Mouse (Mus musculus) MEL (cell line): ENCODE measurements around the gene Sptlc2.

Source experiments
- EP300 ChIP-seq, 2 experiments: IDR thresholded peaks; 2 replicates each; pipeline ENCODE4 v1.6.1; 2011; ENCODE audit warnings: improper control_type of control experiment in 2 of 2, low read length in 2 of 2, low read depth in 1 of 2, mild to moderate bottlenecking in 1 of 2
- UBTF ChIP-seq: IDR thresholded peaks from 2 replicates; pipeline ENCODE4 v1.6.1; 2012; ENCODE audit warnings: low read depth, mild to moderate bottlenecking, inconsistent platforms, low read length, improper control_type of control experiment, moderate library complexity, borderline replicate concordance; ENCODE audit not compliant: insufficient read depth

GRCm38 (mm10) chr12:87391355-87391754 is 3.2 kb upstream of the Sptlc2 start:
- TF ChIP-seq EP300 (IDR thresholded peaks at IDR 0.05; ENCODE audit: low read depth in 1 of 2, low read length in 2 of 2) (no peak), UBTF (no peak)
